Mouse (Mus musculus) liver, adult 2 months (tissue): ENCODE measurements around the gene Cyp4f15.

Source experiments
- CTCF ChIP-seq: fragments of 200-500 bp; IDR thresholded peaks from 2 replicates; pipeline ENCODE4 v1.5.1; 2011; ENCODE audit warnings: low read depth, low read length, control low read depth
- POLR2A ChIP-seq: fragments of 200-500 bp; IDR thresholded peaks from 2 replicates; pipeline ENCODE4 v1.6.1; 2011; ENCODE audit warnings: low read length, control low read depth; ENCODE audit not compliant: insufficient read depth; ENCODE audit errors: extremely low read depth

DNA sequence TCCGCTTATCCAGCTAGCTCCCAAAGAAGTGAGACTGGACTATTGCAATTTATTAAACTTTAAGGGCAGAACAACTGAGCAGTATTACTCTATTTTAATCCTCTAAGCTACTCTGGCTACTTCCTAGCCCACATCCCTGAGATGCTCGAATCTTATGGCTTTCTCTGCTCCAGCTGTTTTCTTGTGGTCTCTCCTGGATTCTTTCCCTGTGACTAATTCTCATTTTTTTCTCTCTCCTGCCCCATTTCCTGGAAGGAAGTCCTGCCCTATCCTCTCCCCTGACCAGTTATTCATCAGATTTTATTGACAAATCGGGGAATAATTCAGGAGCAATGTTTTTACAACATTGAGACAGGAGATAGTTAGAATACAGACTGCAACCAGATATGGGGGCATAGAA is 28.4 kb upstream of the Cyp4f15 start:
- TF ChIP-seq POLR2A: no peak
- TF ChIP-seq CTCF: no peak
